ENCODE assay signal across 21 mouse cellular contexts in the genomic region with DNA sequence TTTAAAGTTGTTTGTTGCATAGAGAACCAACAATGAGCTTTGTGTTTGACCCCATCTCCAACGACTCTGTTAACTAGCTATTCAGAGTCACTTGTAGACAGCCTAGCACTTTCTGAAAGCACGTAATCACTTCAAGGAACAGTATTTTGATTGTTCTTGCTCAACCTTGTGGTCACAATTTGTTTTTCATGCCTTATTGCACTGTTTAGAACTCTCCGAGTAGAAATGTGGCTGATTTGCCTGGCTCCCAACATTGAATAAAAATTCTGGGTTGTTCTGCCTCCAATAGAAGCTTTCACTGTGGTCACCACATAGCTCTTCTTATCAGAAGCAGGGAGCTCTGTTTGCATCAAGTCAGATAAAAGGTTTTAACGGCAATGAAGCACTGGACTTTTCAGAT.
"Had no signal": no experiment of that assay in that cellular context is flagged by ENCODE, and none has a peak within 500 bp of the region (broad histone marks: within the 10 kb centered on the region; RNA-seq: fewer than 3 reads in every experiment).

No protein-coding gene starts in this region.

- H3K27ac ChIP-seq: liver, embryonic 15.5 days; lung, embryonic 15.5 days; macrophage; midbrain, embryonic 13.5 days; midbrain, embryonic 15.5 days; neural tube, embryonic 12.5 days; stomach, embryonic 15.5 days; stomach, postnatal 0 days had no signal

- H3K4me2 ChIP-seq: liver, embryonic 15.5 days; lung, embryonic 15.5 days; midbrain, embryonic 11.5 days; midbrain, embryonic 13.5 days; midbrain, embryonic 15.5 days; neural tube, embryonic 12.5 days; stomach, embryonic 15.5 days had no signal

- H3K9me3 ChIP-seq: liver, embryonic 15.5 days; lung, embryonic 15.5 days; midbrain, embryonic 15.5 days; neural tube, embryonic 12.5 days; stomach, embryonic 15.5 days had no signal

- H3K4me1 ChIP-seq: liver, embryonic 15.5 days; lung, embryonic 15.5 days; megakaryocyte, embryonic 14.5 days; midbrain, embryonic 13.5 days; midbrain, embryonic 15.5 days; neural tube, embryonic 12.5 days; stomach, embryonic 15.5 days had no signal

- H3K36me3 ChIP-seq: liver, embryonic 15.5 days; lung, embryonic 15.5 days; midbrain, embryonic 13.5 days; midbrain, embryonic 15.5 days; neural tube, embryonic 12.5 days; stomach, embryonic 15.5 days had no signal

- H3K27me3 ChIP-seq: liver, embryonic 15.5 days; lung, embryonic 15.5 days; megakaryocyte, embryonic 14.5 days; midbrain, embryonic 13.5 days; midbrain, embryonic 15.5 days; neural tube, embryonic 12.5 days; stomach, embryonic 15.5 days had no signal

- DNase-seq: liver, postnatal 0 days; lung, adult 2 months; lung, postnatal 14 days; lung, postnatal 36 days; right cerebral cortex, adult 18-20 months; right cerebral cortex, postnatal 25 days; right cerebral cortex, postnatal 4 days; thymus, adult 2 months; thymus, postnatal 25 days; thymus, postnatal 4 days had no signal

- H3K4me3 ChIP-seq: liver, embryonic 15.5 days; lung, embryonic 15.5 days; megakaryocyte, embryonic 14.5 days; midbrain, embryonic 13.5 days; midbrain, embryonic 15.5 days; neural tube, embryonic 12.5 days; stomach, embryonic 15.5 days had no signal

- ATAC-seq: liver, postnatal 0 days; lung, postnatal 0 days; midbrain, embryonic 13.5 days; midbrain, embryonic 15.5 days had no signal

- H3K9ac ChIP-seq: liver, embryonic 15.5 days; liver, postnatal 0 days; lung, embryonic 15.5 days; midbrain, embryonic 13.5 days; midbrain, embryonic 15.5 days; neural tube, embryonic 12.5 days; stomach, embryonic 15.5 days had no signal
